Mouse (Mus musculus): ENCODE data around the gene Dnajc30.

Gene Dnajc30

DNA sequence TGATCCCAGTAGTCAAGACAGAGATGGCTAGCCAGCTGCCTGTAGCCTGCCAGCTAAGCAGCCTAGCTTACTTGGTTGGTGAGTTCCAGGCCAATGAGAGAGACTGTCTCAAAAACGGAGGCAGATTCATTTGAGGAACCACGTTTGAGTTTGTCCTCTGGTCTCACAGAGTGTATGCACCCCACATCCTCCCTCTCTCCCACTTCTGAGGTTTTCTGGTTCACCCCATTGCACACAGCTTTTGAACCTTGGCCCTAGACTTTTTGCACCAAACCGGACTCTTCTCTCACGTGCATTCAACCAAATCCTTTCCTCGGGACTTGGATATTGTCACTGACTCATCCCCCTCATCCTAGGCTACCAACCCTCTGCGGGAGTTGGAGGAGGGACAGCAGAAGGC lies 46.0 kb downstream of the Dnajc30 start:
- no peak for DNase-seq

DNA sequence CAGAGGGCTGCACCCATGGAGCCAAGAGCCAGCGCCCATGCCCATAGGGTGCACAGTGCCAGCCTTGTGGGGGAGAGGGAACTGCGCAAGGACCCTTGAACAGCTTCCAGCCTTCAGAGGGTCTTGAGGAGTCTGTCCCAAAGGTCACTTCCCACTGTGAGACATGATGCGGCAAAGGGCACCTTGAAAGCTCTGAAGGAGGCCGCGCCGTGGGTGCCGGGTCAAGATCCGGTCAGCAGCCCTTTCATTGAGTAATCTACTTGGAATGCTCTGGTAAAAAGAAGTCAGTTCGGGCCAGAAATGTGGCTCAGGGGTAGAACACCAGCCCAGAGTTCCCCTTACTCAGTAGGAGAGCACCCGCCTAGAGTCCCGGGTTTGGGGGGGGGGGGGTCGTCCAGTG lies 49.8 kb downstream of the Dnajc30 start:
- no peak for DNase-seq

DNA sequence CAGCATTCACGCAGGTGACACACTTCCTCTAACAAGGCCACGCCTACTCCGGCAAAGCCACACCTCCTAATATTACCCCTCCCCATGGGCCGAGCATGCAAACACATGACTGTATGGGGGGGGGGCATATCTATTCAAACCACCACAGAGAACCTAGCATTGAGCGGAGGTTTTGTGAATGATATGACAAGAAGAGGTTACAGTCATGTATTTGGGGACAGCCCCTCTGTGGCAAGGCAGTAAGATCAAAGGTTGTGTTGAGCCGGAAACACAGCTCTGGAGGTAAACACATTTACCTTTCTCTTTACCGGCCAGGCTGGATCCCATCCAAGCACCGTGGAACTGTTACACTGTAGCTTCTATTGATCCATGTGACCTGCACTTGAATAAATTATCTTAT lies 51.2 kb downstream of the Dnajc30 start:
- no peak for DNase-seq

Measured in right cerebral cortex, postnatal 14 days (tissue).